Mouse (Mus musculus): Measurements from ENCODE around the gene Exosc9. TPM values are rescaled to one million over a fixed set of nuclear protein-coding genes. Genes with fewer than 3 reads are reported as not detected.
A peak's percentile ranks its signal among the peaks of the same experiment; 100 is the strongest.
"Not testable (repeated sequence)": the region's sequence is repeated elsewhere in the genome, so short reads cannot be mapped to it uniquely, and the experiment has no call there.

Gene Exosc9
- polyA plus RNA-seq, 1 experiment = 31.0 TPM

GRCm38 (mm10) chr3:36536041-36536440 lies 16.4 kb upstream of the Exosc9 start:
- Histone ChIP-seq H3K27ac (replicated peaks; ENCODE audit: low read depth, low read length) (no peak overlapping the region), H3K4me1 (ENCODE audit: control insufficient read depth, insufficient read depth, insufficient read length, low read length) (peaks cover 7% of the 10 kb centered on the region; the same call in 1 of the 2 replicates), H3K4me3 (ENCODE audit: insufficient read depth, low read depth, low read length) (peak overlapping the region; percentile 4; the same call in 1 of the 2 replicates)

GRCm38 (mm10) chr3:36537701-36538470 lies 14.5 kb upstream of the Exosc9 start:
- Histone ChIP-seq H3K27ac (replicated peaks; ENCODE audit: low read depth, low read length) (no peak overlapping the region), H3K4me1 (ENCODE audit: control insufficient read depth, insufficient read depth, insufficient read length, low read length) (peaks cover 4% of the 10 kb centered on the region; the same call in 1 of the 2 replicates), H3K4me3 (ENCODE audit: insufficient read depth, low read depth, low read length) (no peak overlapping the region)

- Histone ChIP-seq H3K4me1 (ENCODE audit: control insufficient read depth, insufficient read depth, insufficient read length, low read length) (no peaks in the 10 kb centered on the region), H3K27ac (replicated peaks; ENCODE audit: low read depth, low read length) (no peak overlapping the region), H3K4me3 (ENCODE audit: insufficient read depth, low read depth, low read length) (no peak overlapping the region)
These were observed 11.7 kb upstream of the Exosc9 start for GRCm38 (mm10) chr3:36540756-36541155.

- H3K4me3 ChIP-seq (ENCODE audit: insufficient read depth, low read depth, low read length) = no peak overlapping the region
- no peaks in the 10 kb centered on the region for H3K4me1 ChIP-seq (ENCODE audit: control insufficient read depth, insufficient read depth, insufficient read length, low read length)
- no peak overlapping the region for H3K27ac ChIP-seq (replicated peaks; ENCODE audit: low read depth, low read length)
These were observed 11.0 kb upstream of the Exosc9 start for GRCm38 (mm10) chr3:36541399-36541798.

GRCm38 (mm10) chr3:36544961-36545360 lies 7.4 kb upstream of the Exosc9 start:
- Histone ChIP-seq H3K27ac (replicated peaks; ENCODE audit: low read depth, low read length) (no peak overlapping the region), H3K4me1 (ENCODE audit: control insufficient read depth, insufficient read depth, insufficient read length, low read length) (no peaks in the 10 kb centered on the region), H3K4me3 (ENCODE audit: insufficient read depth, low read depth, low read length) (no peak overlapping the region)

GRCm38 (mm10) chr3:36551343-36551742 lies 1.1 kb upstream of the Exosc9 start:
- H3K27ac ChIP-seq (replicated peaks; ENCODE audit: low read depth, low read length) = no peak overlapping the region
- H3K4me3 ChIP-seq (ENCODE audit: insufficient read depth, low read depth, low read length) = peak overlapping the region; percentile 21; the same call in 1 of the 2 replicates
- peaks cover 4% of the 10 kb centered on the region; the same call in 1 of the 2 replicates for H3K4me1 ChIP-seq (ENCODE audit: control insufficient read depth, insufficient read depth, insufficient read length, low read length)

GRCm38 (mm10) chr3:36551851-36552384 lies 488 bp upstream of the Exosc9 start:
- peak overlapping the region; percentile 75 for H3K4me3 ChIP-seq (ENCODE audit: insufficient read depth, low read depth, low read length)
- H3K27ac ChIP-seq (replicated peaks; ENCODE audit: low read depth, low read length) = no peak overlapping the region
- peaks cover 4% of the 10 kb centered on the region; the same call in 1 of the 2 replicates for H3K4me1 ChIP-seq (ENCODE audit: control insufficient read depth, insufficient read depth, insufficient read length, low read length)

- Histone ChIP-seq H3K27ac (replicated peaks; ENCODE audit: low read depth, low read length) (no peak overlapping the region), H3K4me3 (ENCODE audit: insufficient read depth, low read depth, low read length) (no peak overlapping the region), H3K4me1 (ENCODE audit: control insufficient read depth, insufficient read depth, insufficient read length, low read length) (no peaks in the 10 kb centered on the region)
These were observed 5.2 kb downstream of the Exosc9 start for GRCm38 (mm10) chr3:36557601-36558000.

GRCm38 (mm10) chr3:36559606-36560005 lies 7.2 kb downstream of the Exosc9 start:
- H3K4me3 ChIP-seq (ENCODE audit: insufficient read depth, low read depth, low read length) = no peak overlapping the region
- H3K4me1 ChIP-seq (ENCODE audit: control insufficient read depth, insufficient read depth, insufficient read length, low read length) = no peaks in the 10 kb centered on the region
- no peak overlapping the region for H3K27ac ChIP-seq (replicated peaks; ENCODE audit: low read depth, low read length)

GRCm38 (mm10) chr3:36563666-36564065 lies 11.3 kb downstream of the Exosc9 start:
- H3K4me1 ChIP-seq (ENCODE audit: control insufficient read depth, insufficient read depth, insufficient read length, low read length) = no peaks in the 10 kb centered on the region
- no peak overlapping the region for H3K27ac ChIP-seq (replicated peaks; ENCODE audit: low read depth, low read length)
- no peak overlapping the region for H3K4me3 ChIP-seq (ENCODE audit: insufficient read depth, low read depth, low read length)

GRCm38 (mm10) chr3:36569836-36570235 lies 17.4 kb downstream of the Exosc9 start:
- H3K4me3 ChIP-seq (ENCODE audit: insufficient read depth, low read depth, low read length) = no peak overlapping the region
- H3K27ac ChIP-seq (replicated peaks; ENCODE audit: low read depth, low read length) = no peak overlapping the region
- H3K4me1 ChIP-seq (ENCODE audit: control insufficient read depth, insufficient read depth, insufficient read length, low read length) = peaks cover 3% of the 10 kb centered on the region; the same call in 1 of the 2 replicates

GRCm38 (mm10) chr3:36571361-36571826 lies 19.0 kb downstream of the Exosc9 start:
- Histone ChIP-seq H3K27ac (replicated peaks; ENCODE audit: low read depth, low read length) (no peak overlapping the region), H3K4me1 (ENCODE audit: control insufficient read depth, insufficient read depth, insufficient read length, low read length) (peaks cover 3% of the 10 kb centered on the region; the same call in 1 of the 2 replicates), H3K4me3 (ENCODE audit: insufficient read depth, low read depth, low read length) (peak overlapping the region; percentile 54)

- peak within 1 kb of the TSS; percentile 54 for H3K4me3 ChIP-seq (ENCODE audit: insufficient read depth, low read depth, low read length)
- H3K27ac ChIP-seq (replicated peaks; ENCODE audit: low read depth, low read length) = no peak within 1 kb of the TSS
- peaks cover 3% of the 10 kb centered on the region; the same call in 1 of the 2 replicates for H3K4me1 ChIP-seq (ENCODE audit: control insufficient read depth, insufficient read depth, insufficient read length, low read length)
These were observed 19.5 kb downstream of the Exosc9 start, which contains the start of gene Ccna2 for GRCm38 (mm10) chr3:36571827-36572378. Gene Ccna2, minus strand, starts transcription at chr3:36572150.

- Histone ChIP-seq H3K4me1 (ENCODE audit: control insufficient read depth, insufficient read depth, insufficient read length, low read length) (no peaks in the 10 kb centered on the region), H3K4me3 (ENCODE audit: insufficient read depth, low read depth, low read length) (no peak overlapping the region), H3K27ac (replicated peaks; ENCODE audit: low read depth, low read length) (no peak overlapping the region)
These were observed 46.4 kb downstream of the Exosc9 start for GRCm38 (mm10) chr3:36598811-36599210.

- not testable (repeated sequence) for H3K4me1 ChIP-seq (ENCODE audit: control insufficient read depth, insufficient read depth, insufficient read length, low read length); H3K4me3 ChIP-seq (ENCODE audit: insufficient read depth, low read depth, low read length); H3K27ac ChIP-seq (replicated peaks; ENCODE audit: low read depth, low read length)
These were observed 47.4 kb downstream of the Exosc9 start for GRCm38 (mm10) chr3:36599773-36600172.
